Mouse (Mus musculus) urinary bladder, adult 18-20 months (tissue): ENCODE results near the gene Tmem129.

Experiments used
- DNase-seq, 2 experiments: peaks; one replicate each; pipeline ENCODE4 v3.0.0; 2022; ENCODE audit warnings: low spot score in 2 of 2, mixed read lengths in 2 of 2

Gene Tmem129

GRCm38 (mm10) chr5:33657787-33658663, at the start of gene Tmem129, which contains the start of gene Tacc3:
Tmem129 (minus strand) TSS chr5:33658416.
Tacc3 (plus strand) TSS chr5:33658128.
- peak; percentile 93 to 98 for DNase-seq

GRCm38 (mm10) chr5:33707163-33707562, 48.9 kb upstream of the Tmem129 start:
- DNase-seq = no peak

- DNase-seq = no peak
Observed at GRCm38 (mm10) chr5:33706350-33706629, 48.1 kb upstream of the Tmem129 start.

- no peak for DNase-seq
Observed at GRCm38 (mm10) chr5:33705612-33706349, 47.6 kb upstream of the Tmem129 start.

GRCm38 (mm10) chr5:33704945-33705611, 46.9 kb upstream of the Tmem129 start:
- DNase-seq = no peak

- DNase-seq = no peak
Observed at GRCm38 (mm10) chr5:33703999-33704398, 45.8 kb upstream of the Tmem129 start.

- DNase-seq = no peak
Observed at GRCm38 (mm10) chr5:33701832-33702231, 43.6 kb upstream of the Tmem129 start.

GRCm38 (mm10) chr5:33700010-33700409, 41.8 kb upstream of the Tmem129 start:
- no peak for DNase-seq

GRCm38 (mm10) chr5:33698669-33699068, 40.5 kb upstream of the Tmem129 start:
- DNase-seq = no peak

GRCm38 (mm10) chr5:33697947-33698512, 39.8 kb upstream of the Tmem129 start:
- DNase-seq = no peak

- DNase-seq = no peak
Observed at GRCm38 (mm10) chr5:33697534-33697933, 39.3 kb upstream of the Tmem129 start.

GRCm38 (mm10) chr5:33696430-33696829, 38.2 kb upstream of the Tmem129 start:
- peak; percentile 60 to 76 for DNase-seq

GRCm38 (mm10) chr5:33695718-33696121, 37.5 kb upstream of the Tmem129 start:
- no peak for DNase-seq

GRCm38 (mm10) chr5:33694848-33695717, 36.9 kb upstream of the Tmem129 start:
- peak; percentile 50 to 61 for DNase-seq

- no peak for DNase-seq
Observed at GRCm38 (mm10) chr5:33694461-33694847, 36.2 kb upstream of the Tmem129 start.

- peak; percentile 56 to 59 for DNase-seq
Observed at GRCm38 (mm10) chr5:33692393-33692792, 34.2 kb upstream of the Tmem129 start.

GRCm38 (mm10) chr5:33689852-33690645, 31.8 kb upstream of the Tmem129 start:
- no peak for DNase-seq

- no peak for DNase-seq
Observed at GRCm38 (mm10) chr5:33689221-33689844, 31.1 kb upstream of the Tmem129 start.

- no peak for DNase-seq
Observed at GRCm38 (mm10) chr5:33688278-33689220, 30.3 kb upstream of the Tmem129 start.
